11 mouse cellular contexts compared by ENCODE assay signal in the genomic region with DNA sequence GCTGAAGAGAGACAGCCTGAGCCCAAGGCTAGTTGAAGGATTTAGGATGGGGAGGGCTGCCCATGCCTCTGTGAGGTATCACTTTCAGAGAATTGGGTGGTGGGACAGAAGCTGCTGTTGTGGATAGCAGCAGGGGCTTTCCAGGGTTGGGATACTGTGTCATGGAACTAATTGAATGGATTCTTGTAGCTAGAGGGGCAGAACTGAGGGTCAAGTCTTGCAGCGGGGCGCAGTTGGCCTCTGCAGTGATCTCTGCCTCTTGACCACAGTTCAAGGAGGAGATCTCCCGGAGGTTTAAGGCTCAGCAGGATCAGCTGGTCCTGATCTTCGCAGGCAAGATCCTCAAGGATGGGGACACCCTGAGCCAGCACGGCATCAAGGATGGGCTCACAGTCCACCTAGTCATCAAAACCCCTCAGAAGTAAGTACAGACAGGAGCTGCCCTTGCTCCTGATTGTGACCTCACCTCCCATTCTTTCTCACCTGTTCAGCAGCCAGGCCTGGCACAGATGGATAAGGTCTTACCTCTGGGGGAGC. TPM values are rescaled to one million over a fixed set of nuclear protein-coding genes. Genes with fewer than 3 reads are reported as not detected.
A peak's percentile ranks its signal among the peaks of the same experiment; 100 is the strongest.
DNase-seq lines count a peak whose midpoint lies in the region; ATAC-seq lines count a peak whose summit lies in the region.
"Had no signal": no experiment of that assay in that cellular context is flagged by ENCODE, and none has a peak within 500 bp of the region (broad histone marks: within the 10 kb centered on the region; RNA-seq: fewer than 3 reads in every experiment).

No protein-coding gene starts in this region.

- peak overlapping the region; percentile 85 for H3K4me2 ChIP-seq in neural tube, embryonic 12.5 days (replicated peaks)
- peak overlapping the region; percentile 99 for H3K4me2 ChIP-seq in liver, embryonic 12.5 days
- peak overlapping the region; percentile 75; the same call in 1 of the 2 replicates for H3K4me2 ChIP-seq in stomach, embryonic 15.5 days

- H3K36me3 ChIP-seq in neural tube, embryonic 12.5 days, result peaks cover 43% of the 10 kb centered on the region
- peaks cover 47% of the 10 kb centered on the region for H3K36me3 ChIP-seq in liver, embryonic 12.5 days
- H3K36me3 ChIP-seq in stomach, embryonic 15.5 days, result peaks cover 32% of the 10 kb centered on the region; the same call in 1 of the 2 replicates

- no peak overlapping the region for H3K4me3 ChIP-seq in neural tube, embryonic 12.5 days
- 0 out of 2 replicates have a peak overlapping the region, but pooled peaks have one; percentile 84 for H3K4me3 ChIP-seq in liver, embryonic 12.5 days
- no peak overlapping the region for H3K4me3 ChIP-seq in stomach, embryonic 15.5 days (replicated peaks)

- H3K4me1 ChIP-seq in neural tube, embryonic 12.5 days, result peaks cover 22% of the 10 kb centered on the region
- H3K4me1 ChIP-seq in liver, embryonic 12.5 days, result peaks cover 38% of the 10 kb centered on the region
- H3K4me1 ChIP-seq in stomach, embryonic 15.5 days, result peaks cover 21% of the 10 kb centered on the region

- peak overlapping the region; percentile 40 for H3K9ac ChIP-seq in neural tube, embryonic 12.5 days
- 0 out of 2 replicates have a peak overlapping the region, but pooled peaks have one; percentile 94 for H3K9ac ChIP-seq in liver, embryonic 12.5 days
- H3K9ac ChIP-seq in stomach, embryonic 15.5 days, result no peak overlapping the region

- no peaks in the 10 kb centered on the region for H3K27me3 ChIP-seq in neural tube, embryonic 12.5 days (replicated peaks)
- no peaks in the 10 kb centered on the region for H3K27me3 ChIP-seq in liver, embryonic 12.5 days (replicated peaks)
- no peaks in the 10 kb centered on the region for H3K27me3 ChIP-seq in stomach, embryonic 15.5 days (replicated peaks)

- ATAC-seq in neural tube, embryonic 12.5 days (ENCODE audit: low FRiP score, low read depth), result no peak
- no peak for ATAC-seq in liver, embryonic 12.5 days
- no peak for ATAC-seq in stomach, embryonic 15.5 days (ENCODE audit: insufficient read depth, low FRiP score, low read depth)

- H3K27ac ChIP-seq in neural tube, embryonic 12.5 days, result no peak overlapping the region
- H3K27ac ChIP-seq in liver, embryonic 12.5 days, result 0 out of 2 replicates have a peak overlapping the region, but pooled peaks have one; percentile 3
- H3K27ac ChIP-seq in stomach, embryonic 15.5 days, result no peak overlapping the region

- 87% methylated on average over 5 of the region's 5 CpGs for WGBS in neural tube, embryonic 12.5 days
- 91% methylated on average over 5 of the region's 5 CpGs for WGBS in liver, embryonic 12.5 days (ENCODE audit: insufficient replicate concordance)
- WGBS in stomach, embryonic 15.5 days, result 90% methylated on average over 5 of the region's 5 CpGs

- H3K9me3 ChIP-seq in neural tube, embryonic 12.5 days, result no peaks in the 10 kb centered on the region
- H3K9me3 ChIP-seq in liver, embryonic 12.5 days (replicated peaks), result no peaks in the 10 kb centered on the region
- H3K9me3 ChIP-seq in stomach, embryonic 15.5 days, result no peaks in the 10 kb centered on the region

- peak; percentile 7 to 21 for DNase-seq in cerebellum, postnatal 25 days
- DNase-seq in cerebellum, adult 11-12 months, result no peak
- DNase-seq in neural tube, embryonic 10.5 days (ENCODE audit: extremely low spot score, low spot score), result no peak
- DNase-seq in urinary bladder, adult 18-20 months (ENCODE audit: low spot score in 2 of 2), result no peak
- no peak for DNase-seq in lung, postnatal 36 days
- DNase-seq: cerebellum, adult 11 months; kidney, postnatal 14 days; lung, postnatal 14 days had no signal

RNA-seq across cellular contexts. Expression of a gene that starts 1.6 kb away (rescaled TPM):
- polyA plus RNA-seq in neural tube, embryonic 12.5 days (2016; fragmentation: Nextera tagmentation; extraction: Ambion mirVana), result 60.0 and 61.6 TPM in 2 replicates
- 37.9 and 39.5 TPM in 2 replicates for polyA plus RNA-seq in liver, embryonic 12.5 days (2016; fragmentation: Nextera tagmentation; extraction: Ambion mirVana)
- 40.2 and 40.9 TPM in 2 replicates for polyA plus RNA-seq in stomach, embryonic 15.5 days (2015; fragmentation: Nextera tagmentation; extraction: Ambion mirVana)

RNA-seq across cellular contexts. Expression of a gene that starts 2.3 kb away (rescaled TPM):
- 143 and 145 TPM in 2 replicates for polyA plus RNA-seq in neural tube, embryonic 12.5 days (2016; fragmentation: Nextera tagmentation; extraction: Ambion mirVana)
- polyA plus RNA-seq in liver, embryonic 12.5 days (2016; fragmentation: Nextera tagmentation; extraction: Ambion mirVana), result 101 and 102 TPM in 2 replicates
- polyA plus RNA-seq in stomach, embryonic 15.5 days (2015; fragmentation: Nextera tagmentation; extraction: Ambion mirVana), result 193 and 198 TPM in 2 replicates

RNA-seq across cellular contexts. Expression of a gene that starts 7.0 kb away (rescaled TPM):
- polyA plus RNA-seq in neural tube, embryonic 12.5 days (2016; fragmentation: Nextera tagmentation; extraction: Ambion mirVana), result 0.29 and 0.57 TPM in 2 replicates
- 0.70 TPM in 1 of 2 replicates, not detected in the other for polyA plus RNA-seq in liver, embryonic 12.5 days (2016; fragmentation: Nextera tagmentation; extraction: Ambion mirVana)
- polyA plus RNA-seq in stomach, embryonic 15.5 days (2015; fragmentation: Nextera tagmentation; extraction: Ambion mirVana), result 86.9 and 90.6 TPM in 2 replicates

RNA-seq across cellular contexts. Expression of a gene that starts 20.5 kb away (rescaled TPM):
- 149 and 157 TPM in 2 replicates for polyA plus RNA-seq in neural tube, embryonic 12.5 days (2016; fragmentation: Nextera tagmentation; extraction: Ambion mirVana)
- 172 and 177 TPM in 2 replicates for polyA plus RNA-seq in liver, embryonic 12.5 days (2016; fragmentation: Nextera tagmentation; extraction: Ambion mirVana)
- polyA plus RNA-seq in stomach, embryonic 15.5 days (2015; fragmentation: Nextera tagmentation; extraction: Ambion mirVana), result 339 and 359 TPM in 2 replicates

RNA-seq across cellular contexts. Expression of a gene that starts 22.9 kb away (rescaled TPM):
- 41.9 and 43.3 TPM in 2 replicates for polyA plus RNA-seq in neural tube, embryonic 12.5 days (2016; fragmentation: Nextera tagmentation; extraction: Ambion mirVana)
- polyA plus RNA-seq in liver, embryonic 12.5 days (2016; fragmentation: Nextera tagmentation; extraction: Ambion mirVana), result 2.8 and 3.1 TPM in 2 replicates
- polyA plus RNA-seq in stomach, embryonic 15.5 days (2015; fragmentation: Nextera tagmentation; extraction: Ambion mirVana), result 11.9 and 12.1 TPM in 2 replicates

Comparison
In these comparisons a context has a peak if more than half of its experiments do, and no peak if none do; other contexts are left out.
1. DNase-seq: peak in cerebellum, postnatal 25 days (2 of 2); none in cerebellum, adult 11-12 months (single experiment), neural tube, embryonic 10.5 days (single experiment), urinary bladder, adult 18-20 months (0 of 2) and lung, postnatal 36 days (single experiment).
2. RNA of a gene that starts 7.0 kb away (polyA plus RNA-seq): 86.9 to 90.6 TPM in stomach, embryonic 15.5 days; 0.70 TPM in liver, embryonic 12.5 days and 0.29 to 0.57 TPM in neural tube, embryonic 12.5 days; every median in the first group is over 10 times any median in the second.
3. Peak in every context shown above with its lines, with median percentiles within 50 percentile points of each other: H3K4me2 ChIP-seq.